Mouse (Mus musculus) CH12.LX (cell line): ENCODE results near the gene Klhl23. TPM values are rescaled to one million over a fixed set of nuclear protein-coding genes. Genes with fewer than 3 reads are reported as not detected.

Source experiments
- DNase-seq: peaks from one replicate; pipeline ENCODE4 v3.0.0-alpha.2; 2013; ENCODE audit errors: extremely low read depth
- H3K27ac ChIP-seq: 2 replicates; pipeline ENCODE4 v1.5.1; 2012; ENCODE audit warnings: low read depth, mild to moderate bottlenecking, control low read depth, moderate library complexity; ENCODE audit not compliant: insufficient read depth
- H3K27me3 ChIP-seq: replicated peaks from 2 replicates; pipeline ENCODE3; 2012; ENCODE audit warnings: inconsistent platforms
- H3K36me3 ChIP-seq, 2 experiments: replicated peaks in 1 of 2; 2 replicates each; pipeline versions ENCODE3 to v1.6.1; 2012; ENCODE audit warnings: inconsistent platforms in 1 of 2, low read length in 1 of 2, mild to moderate bottlenecking in 1 of 2, mixed read lengths in 1 of 2, moderate library complexity in 1 of 2; ENCODE audit not compliant: control insufficient read depth in 1 of 2, insufficient read depth in 1 of 2
- H3K4me1 ChIP-seq, 2 experiments: 2 replicates each; pipeline ENCODE4 v1.6.1; 2012; ENCODE audit warnings: inconsistent platforms in 1 of 2, moderate library complexity in 1 of 2; ENCODE audit not compliant: insufficient read depth in 2 of 2, control insufficient read depth in 1 of 2
- H3K4me2 ChIP-seq: 2 replicates; pipeline ENCODE4 v1.6.1; 2012; ENCODE audit warnings: low read depth, mild to moderate bottlenecking, control low read depth; ENCODE audit not compliant: poor library complexity, insufficient read depth, severe bottlenecking
- H3K4me3 ChIP-seq, 3 experiments: fragments of 150-350 bp in 1 of 3; sonication (generic) in 1 of 3; replicated peaks in 1 of 3; 2 replicates each; pipeline versions ENCODE3 to v1.5.1; 2011 to 2012; ENCODE audit warnings: low read depth in 2 of 3, low read length in 2 of 3, mild to moderate bottlenecking in 2 of 3, moderate library complexity in 2 of 3, control low read depth in 1 of 3, improper control_type of control experiment in 1 of 3, inconsistent platforms in 1 of 3, mixed read lengths in 1 of 3; ENCODE audit not compliant: poor library complexity in 1 of 3
- H3K79me2 ChIP-seq: replicated peaks from 2 replicates; pipeline ENCODE4 v1.6.1; 2012; ENCODE audit warnings: mild to moderate bottlenecking, moderate library complexity; ENCODE audit not compliant: control insufficient read depth, poor library complexity, insufficient read depth, severe bottlenecking; ENCODE audit errors: extremely low read depth
- H3K9ac ChIP-seq: 2 replicates; pipeline ENCODE4 v1.6.1; 2012; ENCODE audit warnings: low read depth, mild to moderate bottlenecking, control low read depth, moderate library complexity; ENCODE audit not compliant: insufficient read depth
- H3K9me3 ChIP-seq: replicated peaks from 2 replicates; pipeline ENCODE3; 2012; ENCODE audit warnings: low read length, inconsistent platforms, mixed read lengths
- BHLHE40 ChIP-seq: IDR thresholded peaks from 2 replicates; pipeline ENCODE4 v1.6.1; 2011; ENCODE audit warnings: mild to moderate bottlenecking, low read depth, low read length, improper control_type of control experiment
- CHD1 ChIP-seq: IDR thresholded peaks from 2 replicates; pipeline ENCODE4 v1.6.1; 2012; ENCODE audit warnings: low read depth, low read length, improper control_type of control experiment, inconsistent platforms
- CHD2 ChIP-seq: IDR thresholded peaks from 2 replicates; pipeline ENCODE4 v1.6.1; 2011; ENCODE audit warnings: low read length, improper control_type of control experiment
- E2F4 ChIP-seq: IDR thresholded peaks from 2 replicates; pipeline ENCODE4 v1.6.1; 2011; ENCODE audit warnings: low read depth, low read length, improper control_type of control experiment; ENCODE audit not compliant: insufficient replicate concordance
- ETS1 ChIP-seq: conservative IDR thresholded peaks from 2 replicates; pipeline ENCODE4 v1.6.1; 2012; ENCODE audit warnings: low read depth, mild to moderate bottlenecking, inconsistent platforms, low read length, improper control_type of control experiment, moderate library complexity
- GABPA ChIP-seq: IDR thresholded peaks from 2 replicates; pipeline ENCODE4 v1.6.1; 2012; ENCODE audit warnings: low read depth, low read length, improper control_type of control experiment, inconsistent platforms; ENCODE audit not compliant: insufficient replicate concordance
- HCFC1 ChIP-seq: IDR thresholded peaks from 2 replicates; pipeline ENCODE4 v1.6.1; 2012; ENCODE audit warnings: low read depth, mild to moderate bottlenecking, inconsistent platforms, low read length, improper control_type of control experiment
- IRF4 ChIP-seq: IDR thresholded peaks from 2 replicates; pipeline ENCODE4 v1.6.1; 2014; ENCODE audit warnings: low read depth, mild to moderate bottlenecking, inconsistent platforms, low read length, improper control_type of control experiment
- JUND ChIP-seq: conservative IDR thresholded peaks from 2 replicates; pipeline ENCODE4 v1.6.1; 2011; ENCODE audit warnings: low read depth, low read length, improper control_type of control experiment
- MAFK ChIP-seq: IDR thresholded peaks from 2 replicates; pipeline ENCODE4 v1.6.1; 2011; ENCODE audit warnings: low read length, improper control_type of control experiment; ENCODE audit not compliant: insufficient replicate concordance
- MAX ChIP-seq: IDR thresholded peaks from 2 replicates; pipeline ENCODE4 v1.6.1; 2011; ENCODE audit warnings: low read length, improper control_type of control experiment
- MEF2A ChIP-seq: IDR thresholded peaks from 2 replicates; pipeline ENCODE4 v1.6.1; 2014; ENCODE audit warnings: low read depth, mild to moderate bottlenecking, inconsistent platforms, low read length, improper control_type of control experiment, borderline replicate concordance
- MYC ChIP-seq: IDR thresholded peaks from 2 replicates; pipeline ENCODE4 v1.6.1; 2011; ENCODE audit warnings: low read depth, mild to moderate bottlenecking, improper control_type of control experiment, low read length
- NELFE ChIP-seq: IDR thresholded peaks from 2 replicates; pipeline ENCODE4 v1.6.1; 2011; ENCODE audit warnings: low read depth, low read length, improper control_type of control experiment
- NRF1 ChIP-seq: IDR thresholded peaks from 2 replicates; pipeline ENCODE4 v1.6.1; 2014; ENCODE audit warnings: low read depth, mild to moderate bottlenecking, inconsistent platforms, low read length, improper control_type of control experiment, moderate library complexity
- PAX5 ChIP-seq: IDR thresholded peaks from 2 replicates; pipeline ENCODE4 v1.6.1; 2012; ENCODE audit warnings: low read length, inconsistent platforms, mixed read lengths
- POLR2A ChIP-seq: IDR thresholded peaks from 2 replicates; pipeline ENCODE4 v1.6.1; 2011; ENCODE audit warnings: low read depth, mild to moderate bottlenecking, improper control_type of control experiment, low read length
- POLR2AphosphoS2 ChIP-seq: IDR thresholded peaks from 2 replicates; pipeline ENCODE4 v1.6.1; 2011; ENCODE audit warnings: low read depth, low read length, improper control_type of control experiment
- RAD21 ChIP-seq: IDR thresholded peaks from 2 replicates; pipeline ENCODE4 v1.6.1; 2011; ENCODE audit warnings: low read depth, mild to moderate bottlenecking, low read length, improper control_type of control experiment, moderate library complexity
- RCOR1 ChIP-seq: conservative IDR thresholded peaks from 2 replicates; pipeline ENCODE4 v1.6.1; 2012; ENCODE audit warnings: low read depth, mild to moderate bottlenecking, inconsistent platforms, low read length, improper control_type of control experiment
- SMC3 ChIP-seq: IDR thresholded peaks from 2 replicates; pipeline ENCODE4 v1.6.1; 2011; ENCODE audit warnings: low read depth, low read length, improper control_type of control experiment
- TCF12 ChIP-seq: IDR thresholded peaks from 2 replicates; pipeline ENCODE4 v1.6.1; 2014; ENCODE audit warnings: low read depth, mild to moderate bottlenecking, inconsistent platforms, low read length, improper control_type of control experiment
- UBTF ChIP-seq: IDR thresholded peaks from 2 replicates; pipeline ENCODE4 v1.6.1; 2012; ENCODE audit warnings: low read depth, mild to moderate bottlenecking, inconsistent platforms, low read length, improper control_type of control experiment, moderate library complexity
- USF1 ChIP-seq: IDR thresholded peaks from 2 replicates; pipeline ENCODE4 v1.6.1; 2014; ENCODE audit warnings: low read depth, mild to moderate bottlenecking, inconsistent platforms, low read length, improper control_type of control experiment
- USF2 ChIP-seq: conservative IDR thresholded peaks from 2 replicates; pipeline ENCODE4 v1.6.1; 2011; ENCODE audit warnings: low read depth, low read length, improper control_type of control experiment
- ZC3H11A ChIP-seq: IDR thresholded peaks from 2 replicates; pipeline ENCODE4 v1.6.1; 2012; ENCODE audit warnings: low read depth, mild to moderate bottlenecking, inconsistent platforms, low read length, improper control_type of control experiment
- ZMIZ1 ChIP-seq: IDR thresholded peaks from 2 replicates; pipeline ENCODE4 v1.6.1; 2012; ENCODE audit warnings: low read depth, mild to moderate bottlenecking, inconsistent platforms, low read length, improper control_type of control experiment
- dilution Hi-C: fragments of 300-500 bp; cut with MboI; formaldehyde crosslinking; loops from 2 replicates; pipeline ENCODE4 v1.14.3; 2020; ENCODE audit warnings: low sequenced_read_pairs; ENCODE audit not compliant: extremely low pct_unique_long_range_greater_than_20kb, extremely low pct_ligation_motif_present
- in situ Hi-C: fragments of 300-500 bp; cut with MboI; formaldehyde crosslinking; loops from 3 replicates; pipeline ENCODE4 v1.14.3; 2019; ENCODE audit warnings: low sequenced_read_pairs, low pct_ligation_motif_present, low pct_unique_long_range_greater_than_20kb, mixed read lengths
- polyA plus RNA-seq: library from polyadenylated mRNA; unstranded; fragments of >175 nt; gene quantifications from 2 replicates; pipeline ENCODE4 v1.2.1, GENCODE M21; 2012; ENCODE audit warnings: low read depth; ENCODE audit not compliant: insufficient read length
- total RNA-seq, 2 experiments: library from RNA; depleted of rRNA; stranded (reverse); fragments of 300-350 nt in 1 of 2; fragments of >200 nt in 1 of 2; gene quantifications; 2 replicates each; pipeline ENCODE4 v1.2.3; 2012 to 2014

Gene Klhl23
- total RNA-seq (2012; rRNA removed) = 0.25 and 0.34 TPM in 2 replicates
- total RNA-seq (2014; rRNA removed) = 0.05 and 0.23 TPM in 2 replicates
- 0.09 and 0.11 TPM in 2 replicates for polyA plus RNA-seq

DNA sequence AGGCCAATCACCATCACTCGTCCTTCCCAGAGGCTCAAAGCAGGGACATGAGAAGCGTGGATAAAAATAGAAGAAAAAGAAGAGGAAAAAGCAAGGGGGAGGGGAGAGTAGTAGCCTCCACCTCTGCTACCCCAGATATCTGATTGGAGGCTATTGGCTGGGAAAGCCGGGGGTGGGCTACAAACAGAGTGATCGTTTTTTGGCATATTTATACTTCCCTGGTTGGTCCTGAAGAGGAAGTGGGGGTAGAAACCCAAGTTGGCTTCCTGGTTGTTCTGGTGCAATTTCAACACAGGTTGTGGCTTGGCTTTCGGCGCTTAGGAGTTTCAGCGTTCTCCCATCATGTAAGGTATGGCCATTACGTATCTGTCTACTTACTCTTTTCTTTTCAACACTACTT lies at the start of gene Klhl23:
TSS of gene Klhl23 (plus strand) at position 234 of the 400 bp plus-strand sequence.
- Histone ChIP-seq H3K9ac (peak within 1 kb of the TSS; percentile 48; the same call in 1 of the 2 replicates), H3K4me3 (peak within 1 kb of the TSS in 2 of 3 experiments; percentile 38 to 66), H3K27ac (no peak within 1 kb of the TSS), H3K36me3 (no peaks in the 10 kb centered on the region), H3K79me2 (no peaks in the 10 kb centered on the region), H3K9me3 (no peaks in the 10 kb centered on the region), H3K4me1 (peaks cover 0 to 2% of the 10 kb centered on the region in 2 experiments; a peak in 1 of 4 replicates), H3K4me2 (peak within 1 kb of the TSS; percentile 79), H3K27me3 (peaks cover 6% of the 10 kb centered on the region)
- in situ Hi-C loops (no loop called here), dilution Hi-C loops (no loop called here)
- TF ChIP-seq UBTF (no peak), GABPA (no peak), ETS1 (no peak), JUND (no peak), BHLHE40 (no peak), USF1 (no peak), USF2 (no peak), RCOR1 (no peak), MEF2A (no peak), MYC (no peak), IRF4 (no peak), RAD21 (no peak), MAFK (no peak), SMC3 (no peak), E2F4 (no peak), CHD2 (no peak), HCFC1 (no peak), ZC3H11A (no peak), ZMIZ1 (no peak), POLR2A (no peak)
- no peak for DNase-seq

DNA sequence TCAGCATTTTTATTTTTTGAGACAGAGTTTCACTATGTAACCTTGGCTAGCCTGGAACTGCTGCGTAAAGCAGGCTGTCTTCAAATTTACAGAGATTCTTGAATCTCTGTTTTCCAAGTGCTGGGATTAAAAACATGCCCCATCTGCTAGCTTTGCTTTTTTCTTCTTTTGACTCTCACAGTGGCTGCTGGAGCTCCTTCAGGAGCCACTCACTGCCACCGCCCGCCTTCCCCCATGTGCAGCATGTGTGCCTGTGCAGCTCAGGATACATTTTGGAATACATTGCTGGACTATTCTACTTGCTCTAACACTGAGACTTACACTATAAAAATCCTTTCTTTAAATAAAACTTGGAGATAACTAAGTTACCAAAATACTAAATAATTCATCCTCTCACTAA lies 48.4 kb upstream of the Klhl23 start:
- peaks cover 2 to 27% of the 10 kb centered on the region in 2 experiments for H3K36me3 ChIP-seq
- in situ Hi-C loops (no loop called here), dilution Hi-C loops (no loop called here)
- peaks cover under 1 to 13% of the 10 kb centered on the region in 2 experiments; a peak in 3 of 4 replicates for H3K4me1 ChIP-seq
- no peaks in the 10 kb centered on the region for H3K27me3 ChIP-seq
- no peak for TF ChIP-seq E2F4
- TF ChIP-seq ZC3H11A = no peak
- TF ChIP-seq TCF12 = no peak
- TF ChIP-seq NELFE = no peak
- no peak for TF ChIP-seq PAX5
- TF ChIP-seq NRF1 = no peak
- TF ChIP-seq ETS1 = no peak
- TF ChIP-seq MAX = no peak
- TF ChIP-seq CHD1 = no peak
- no peak for TF ChIP-seq POLR2AphosphoS2
- H3K4me2 ChIP-seq = no peak overlapping the region
- H3K79me2 ChIP-seq = no peaks in the 10 kb centered on the region
- no peak overlapping the region for H3K9ac ChIP-seq
- H3K4me3 ChIP-seq = no peak overlapping the region
- DNase-seq = no peak
- peaks cover 7% of the 10 kb centered on the region for H3K9me3 ChIP-seq
- H3K27ac ChIP-seq = no peak overlapping the region
